Mouse (Mus musculus) CH12.LX (cell line): ENCODE data around the gene Kcnn3. TPM values are rescaled to one million over a fixed set of nuclear protein-coding genes. Genes with fewer than 3 reads are reported as not detected.

Experiments
- DNase-seq: peaks from one replicate; pipeline ENCODE4 v3.0.0-alpha.2; 2013; ENCODE audit errors: extremely low read depth
- H3K27ac ChIP-seq: 2 replicates; pipeline ENCODE4 v1.5.1; 2012; ENCODE audit warnings: low read depth, mild to moderate bottlenecking, control low read depth, moderate library complexity; ENCODE audit not compliant: insufficient read depth
- H3K27me3 ChIP-seq: replicated peaks from 2 replicates; pipeline ENCODE3; 2012; ENCODE audit warnings: inconsistent platforms
- H3K36me3 ChIP-seq, 2 experiments: replicated peaks in 1 of 2; 2 replicates each; pipeline versions ENCODE3 to v1.6.1; 2012; ENCODE audit warnings: inconsistent platforms in 1 of 2, low read length in 1 of 2, mild to moderate bottlenecking in 1 of 2, mixed read lengths in 1 of 2, moderate library complexity in 1 of 2; ENCODE audit not compliant: control insufficient read depth in 1 of 2, insufficient read depth in 1 of 2
- H3K4me1 ChIP-seq, 2 experiments: 2 replicates each; pipeline ENCODE4 v1.6.1; 2012; ENCODE audit warnings: inconsistent platforms in 1 of 2, moderate library complexity in 1 of 2; ENCODE audit not compliant: insufficient read depth in 2 of 2, control insufficient read depth in 1 of 2
- H3K4me2 ChIP-seq: 2 replicates; pipeline ENCODE4 v1.6.1; 2012; ENCODE audit warnings: low read depth, mild to moderate bottlenecking, control low read depth; ENCODE audit not compliant: poor library complexity, insufficient read depth, severe bottlenecking
- H3K4me3 ChIP-seq, 3 experiments: fragments of 150-350 bp in 1 of 3; sonication (generic) in 1 of 3; replicated peaks in 1 of 3; 2 replicates each; pipeline versions ENCODE3 to v1.5.1; 2011 to 2012; ENCODE audit warnings: low read depth in 2 of 3, low read length in 2 of 3, mild to moderate bottlenecking in 2 of 3, moderate library complexity in 2 of 3, control low read depth in 1 of 3, improper control_type of control experiment in 1 of 3, inconsistent platforms in 1 of 3, mixed read lengths in 1 of 3; ENCODE audit not compliant: poor library complexity in 1 of 3
- H3K79me2 ChIP-seq: replicated peaks from 2 replicates; pipeline ENCODE4 v1.6.1; 2012; ENCODE audit warnings: mild to moderate bottlenecking, moderate library complexity; ENCODE audit not compliant: control insufficient read depth, poor library complexity, insufficient read depth, severe bottlenecking; ENCODE audit errors: extremely low read depth
- H3K9ac ChIP-seq: 2 replicates; pipeline ENCODE4 v1.6.1; 2012; ENCODE audit warnings: low read depth, mild to moderate bottlenecking, control low read depth, moderate library complexity; ENCODE audit not compliant: insufficient read depth
- H3K9me3 ChIP-seq: replicated peaks from 2 replicates; pipeline ENCODE3; 2012; ENCODE audit warnings: low read length, inconsistent platforms, mixed read lengths
- BHLHE40 ChIP-seq: IDR thresholded peaks from 2 replicates; pipeline ENCODE4 v1.6.1; 2011; ENCODE audit warnings: mild to moderate bottlenecking, low read depth, low read length, improper control_type of control experiment
- CHD2 ChIP-seq: IDR thresholded peaks from 2 replicates; pipeline ENCODE4 v1.6.1; 2011; ENCODE audit warnings: low read length, improper control_type of control experiment
- EP300 ChIP-seq: IDR thresholded peaks from 2 replicates; pipeline ENCODE4 v1.6.1; 2011; ENCODE audit warnings: low read length, improper control_type of control experiment
- ETS1 ChIP-seq: conservative IDR thresholded peaks from 2 replicates; pipeline ENCODE4 v1.6.1; 2012; ENCODE audit warnings: low read depth, mild to moderate bottlenecking, inconsistent platforms, low read length, improper control_type of control experiment, moderate library complexity
- GABPA ChIP-seq: IDR thresholded peaks from 2 replicates; pipeline ENCODE4 v1.6.1; 2012; ENCODE audit warnings: low read depth, low read length, improper control_type of control experiment, inconsistent platforms; ENCODE audit not compliant: insufficient replicate concordance
- HCFC1 ChIP-seq: IDR thresholded peaks from 2 replicates; pipeline ENCODE4 v1.6.1; 2012; ENCODE audit warnings: low read depth, mild to moderate bottlenecking, inconsistent platforms, low read length, improper control_type of control experiment
- IRF4 ChIP-seq: IDR thresholded peaks from 2 replicates; pipeline ENCODE4 v1.6.1; 2014; ENCODE audit warnings: low read depth, mild to moderate bottlenecking, inconsistent platforms, low read length, improper control_type of control experiment
- JUN ChIP-seq: IDR thresholded peaks from 2 replicates; pipeline ENCODE4 v1.6.1; 2011; ENCODE audit warnings: low read depth, mild to moderate bottlenecking, low read length, improper control_type of control experiment, moderate library complexity; ENCODE audit not compliant: insufficient read depth
- MAZ ChIP-seq: IDR thresholded peaks from 2 replicates; pipeline ENCODE4 v1.6.1; 2012; ENCODE audit warnings: low read depth, mild to moderate bottlenecking, inconsistent platforms, low read length, improper control_type of control experiment, moderate library complexity
- MEF2A ChIP-seq: IDR thresholded peaks from 2 replicates; pipeline ENCODE4 v1.6.1; 2014; ENCODE audit warnings: low read depth, mild to moderate bottlenecking, inconsistent platforms, low read length, improper control_type of control experiment, borderline replicate concordance
- MXI1 ChIP-seq: IDR thresholded peaks from 2 replicates; pipeline ENCODE4 v1.6.1; 2011; ENCODE audit warnings: mild to moderate bottlenecking, low read depth, low read length, improper control_type of control experiment
- MYC ChIP-seq: IDR thresholded peaks from 2 replicates; pipeline ENCODE4 v1.6.1; 2011; ENCODE audit warnings: low read depth, mild to moderate bottlenecking, improper control_type of control experiment, low read length
- NELFE ChIP-seq: IDR thresholded peaks from 2 replicates; pipeline ENCODE4 v1.6.1; 2011; ENCODE audit warnings: low read depth, low read length, improper control_type of control experiment
- NRF1 ChIP-seq: IDR thresholded peaks from 2 replicates; pipeline ENCODE4 v1.6.1; 2014; ENCODE audit warnings: low read depth, mild to moderate bottlenecking, inconsistent platforms, low read length, improper control_type of control experiment, moderate library complexity
- PAX5 ChIP-seq: IDR thresholded peaks from 2 replicates; pipeline ENCODE4 v1.6.1; 2012; ENCODE audit warnings: low read length, inconsistent platforms, mixed read lengths
- POLR2A ChIP-seq: IDR thresholded peaks from 2 replicates; pipeline ENCODE4 v1.6.1; 2011; ENCODE audit warnings: low read depth, mild to moderate bottlenecking, improper control_type of control experiment, low read length
- RAD21 ChIP-seq: IDR thresholded peaks from 2 replicates; pipeline ENCODE4 v1.6.1; 2011; ENCODE audit warnings: low read depth, mild to moderate bottlenecking, low read length, improper control_type of control experiment, moderate library complexity
- RCOR1 ChIP-seq: conservative IDR thresholded peaks from 2 replicates; pipeline ENCODE4 v1.6.1; 2012; ENCODE audit warnings: low read depth, mild to moderate bottlenecking, inconsistent platforms, low read length, improper control_type of control experiment
- SMC3 ChIP-seq: IDR thresholded peaks from 2 replicates; pipeline ENCODE4 v1.6.1; 2011; ENCODE audit warnings: low read depth, low read length, improper control_type of control experiment
- TBP ChIP-seq: conservative IDR thresholded peaks from 2 replicates; pipeline ENCODE4 v1.6.1; 2011; ENCODE audit warnings: low read depth, low read length, improper control_type of control experiment
- UBTF ChIP-seq: IDR thresholded peaks from 2 replicates; pipeline ENCODE4 v1.6.1; 2012; ENCODE audit warnings: low read depth, mild to moderate bottlenecking, inconsistent platforms, low read length, improper control_type of control experiment, moderate library complexity
- USF2 ChIP-seq: conservative IDR thresholded peaks from 2 replicates; pipeline ENCODE4 v1.6.1; 2011; ENCODE audit warnings: low read depth, low read length, improper control_type of control experiment
- ZC3H11A ChIP-seq: IDR thresholded peaks from 2 replicates; pipeline ENCODE4 v1.6.1; 2012; ENCODE audit warnings: low read depth, mild to moderate bottlenecking, inconsistent platforms, low read length, improper control_type of control experiment
- ZKSCAN1 ChIP-seq: IDR thresholded peaks from 2 replicates; pipeline ENCODE4 v1.6.1; 2012; ENCODE audit warnings: low read depth, inconsistent platforms, low read length, improper control_type of control experiment, borderline replicate concordance
- ZNF384 ChIP-seq: IDR thresholded peaks from 2 replicates; pipeline ENCODE4 v1.6.1; 2012; ENCODE audit warnings: low read depth, low read length, improper control_type of control experiment, inconsistent platforms
- dilution Hi-C: fragments of 300-500 bp; cut with MboI; formaldehyde crosslinking; loops from 2 replicates; pipeline ENCODE4 v1.14.3; 2020; ENCODE audit warnings: low sequenced_read_pairs; ENCODE audit not compliant: extremely low pct_unique_long_range_greater_than_20kb, extremely low pct_ligation_motif_present
- in situ Hi-C: fragments of 300-500 bp; cut with MboI; formaldehyde crosslinking; loops from 3 replicates; pipeline ENCODE4 v1.14.3; 2019; ENCODE audit warnings: low sequenced_read_pairs, low pct_ligation_motif_present, low pct_unique_long_range_greater_than_20kb, mixed read lengths
- polyA plus RNA-seq: library from polyadenylated mRNA; unstranded; fragments of >175 nt; gene quantifications from 2 replicates; pipeline ENCODE4 v1.2.1, GENCODE M21; 2012; ENCODE audit warnings: low read depth; ENCODE audit not compliant: insufficient read length
- total RNA-seq, 2 experiments: library from RNA; depleted of rRNA; stranded (reverse); fragments of 300-350 nt in 1 of 2; fragments of >200 nt in 1 of 2; gene quantifications; 2 replicates each; pipeline ENCODE4 v1.2.3; 2012 to 2014

Kcnn3 gene
- total and polyA plus RNA-seq, 3 experiments, result 0.06 TPM; not detected in 2

DNA sequence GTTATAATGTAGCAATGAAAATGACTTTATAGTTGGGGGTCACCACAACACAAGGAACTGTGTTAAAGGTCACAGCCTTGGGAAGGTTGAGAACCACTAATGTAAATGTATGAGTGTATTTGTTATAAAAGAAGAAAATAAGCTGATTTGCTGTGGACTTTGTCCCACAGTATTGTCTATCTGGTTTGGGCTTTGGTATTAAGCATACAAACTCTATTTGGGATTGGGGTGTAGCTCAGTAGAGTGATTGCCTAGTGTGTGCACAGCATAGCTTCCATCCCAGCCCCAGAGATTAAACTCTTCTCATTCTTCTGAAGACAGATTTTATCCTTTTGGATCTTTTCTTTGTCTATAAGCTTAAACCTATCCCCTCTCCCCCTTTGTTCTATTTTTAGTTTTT, 202.1 kb downstream of the Kcnn3 start:
- H3K27ac ChIP-seq, result no peak overlapping the region
- no peaks in the 10 kb centered on the region for H3K27me3 ChIP-seq
- no peak overlapping the region for H3K9ac ChIP-seq
- no peaks in the 10 kb centered on the region; the same call in none of the 2 replicates for H3K79me2 ChIP-seq
- dilution Hi-C loops (no loop called here), in situ Hi-C loops (no loop called here)
- H3K9me3 ChIP-seq, result no peaks in the 10 kb centered on the region
- no peak for TF ChIP-seq CHD2
- TF ChIP-seq ZKSCAN1, result no peak
- no peak for TF ChIP-seq SMC3
- no peak for TF ChIP-seq MYC
- no peak for TF ChIP-seq USF2
- no peak for TF ChIP-seq HCFC1
- no peak for TF ChIP-seq MEF2A
- TF ChIP-seq BHLHE40, result no peak
- TF ChIP-seq ZNF384, result no peak
- no peak for TF ChIP-seq MXI1
- TF ChIP-seq GABPA, result no peak
- no peak for TF ChIP-seq ZC3H11A
- TF ChIP-seq UBTF, result no peak
- DNase-seq, result no peak
- H3K4me1 ChIP-seq, result peaks cover 0 to 13% of the 10 kb centered on the region in 2 experiments; a peak in 2 of 4 replicates
- no peak overlapping the region for H3K4me3 ChIP-seq
- H3K36me3 ChIP-seq, result peaks cover 0 to 29% of the 10 kb centered on the region in 2 experiments
- H3K4me2 ChIP-seq, result no peak overlapping the region

GRCm38 (mm10) chr3:89723400-89724084, 203.6 kb downstream of the Kcnn3 start:
- H3K9me3 ChIP-seq, result no peaks in the 10 kb centered on the region
- DNase-seq, result no peak
- TF ChIP-seq JUN (no peak), RAD21 (no peak), NELFE (no peak), EP300 (no peak), POLR2A (no peak), UBTF (no peak), NRF1 (no peak), PAX5 (no peak), ZKSCAN1 (no peak), SMC3 (no peak), USF2 (no peak), MAZ (no peak), RCOR1 (no peak), CHD2 (no peak), IRF4 (no peak), TBP (no peak), MEF2A (no peak), ETS1 (no peak)

More at GRCm38 (mm10) chr3:89723400-89724084, 203.6 kb downstream of the Kcnn3 start:
- peaks cover 0 to 18% of the 10 kb centered on the region in 2 experiments; a peak in 2 of 4 replicates for H3K4me1 ChIP-seq
- H3K4me2 ChIP-seq, result no peak overlapping the region
- peaks cover 0 to 21% of the 10 kb centered on the region in 2 experiments for H3K36me3 ChIP-seq
- H3K27ac ChIP-seq, result no peak overlapping the region
- no peak overlapping the region for H3K4me3 ChIP-seq
- in situ Hi-C loops (no loop called here), dilution Hi-C loops (no loop called here)
- H3K27me3 ChIP-seq, result no peaks in the 10 kb centered on the region
- no peak overlapping the region for H3K9ac ChIP-seq
- no peaks in the 10 kb centered on the region; the same call in 1 of the 2 replicates for H3K79me2 ChIP-seq
